Mouse (Mus musculus): ENCODE results near the gene Ooep. TPM values are rescaled to one million over a fixed set of nuclear protein-coding genes. Genes with fewer than 3 reads are reported as not detected.
A peak's percentile ranks its signal among the peaks of the same experiment; 100 is the strongest.

Ooep gene
- polyA plus RNA-seq, 1 experiment, result not detected

- TF ChIP-seq CTCF (IDR thresholded peaks at IDR 0.05; ENCODE audit: low read depth, low read length) (no peak), POLR2A (IDR thresholded peaks at IDR 0.05; ENCODE audit: borderline replicate concordance, low read depth, low read length) (no peak)
- H3K4me3 ChIP-seq (ENCODE audit: insufficient read depth, low read length), result no peak overlapping the region
- H3K27ac ChIP-seq (ENCODE audit: insufficient read depth, low read depth, low read length), result no peak overlapping the region
- H3K4me1 ChIP-seq (ENCODE audit: control insufficient read depth, insufficient read depth, low read length), result no peaks in the 10 kb centered on the region
Observed at GRCm38 (mm10) chr9:78389981-78390380, 11.5 kb upstream of the Ooep start.

DNA sequence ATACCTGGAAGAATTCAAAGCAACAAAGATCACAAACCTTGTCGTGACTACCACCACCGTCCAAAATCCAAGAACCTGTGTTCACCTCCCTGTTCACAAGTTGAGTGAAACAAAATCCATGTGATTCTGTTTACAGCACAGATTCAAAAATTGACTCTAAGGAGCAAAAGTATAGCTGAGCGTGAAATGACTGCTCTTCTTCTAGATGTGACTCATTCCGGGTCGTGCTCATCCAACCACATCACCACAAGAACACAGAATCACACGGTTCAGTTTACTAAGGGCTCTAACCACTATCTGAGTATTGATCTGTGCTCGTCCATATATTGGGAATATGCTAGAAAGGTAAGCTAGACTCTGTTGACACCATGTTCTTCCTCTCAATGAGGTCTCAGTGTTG is 8.4 kb upstream of the Ooep start:
- Histone ChIP-seq H3K27ac (ENCODE audit: insufficient read depth, low read depth, low read length) (no peak overlapping the region), H3K4me3 (ENCODE audit: insufficient read depth, low read length) (no peak overlapping the region), H3K4me1 (ENCODE audit: control insufficient read depth, insufficient read depth, low read length) (no peaks in the 10 kb centered on the region)
- TF ChIP-seq CTCF (IDR thresholded peaks at IDR 0.05; ENCODE audit: low read depth, low read length) (no peak), POLR2A (IDR thresholded peaks at IDR 0.05; ENCODE audit: borderline replicate concordance, low read depth, low read length) (no peak)

DNA sequence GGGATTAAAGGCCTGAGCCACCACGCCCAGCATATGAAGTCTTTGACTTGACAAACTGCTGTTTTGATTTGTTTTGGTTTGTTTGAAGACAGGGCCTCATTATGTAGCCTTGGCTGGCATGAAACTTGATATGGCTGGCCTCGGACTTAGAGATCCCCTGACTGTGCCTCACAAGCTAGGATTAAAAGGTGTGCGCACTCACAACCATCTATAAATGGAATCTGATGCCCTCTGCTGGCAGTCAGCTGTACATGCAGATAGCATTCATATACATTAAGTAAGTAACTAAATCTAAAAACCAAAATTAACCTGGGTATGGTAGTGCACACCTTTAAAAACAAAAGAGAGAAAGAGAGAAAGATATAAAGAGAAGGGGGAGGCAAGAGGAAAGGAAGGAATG is 7.4 kb upstream of the Ooep start:
- Histone ChIP-seq H3K27ac (ENCODE audit: insufficient read depth, low read depth, low read length) (no peak overlapping the region), H3K4me1 (ENCODE audit: control insufficient read depth, insufficient read depth, low read length) (no peaks in the 10 kb centered on the region), H3K4me3 (ENCODE audit: insufficient read depth, low read length) (no peak overlapping the region)
- TF ChIP-seq POLR2A (IDR thresholded peaks at IDR 0.05; ENCODE audit: borderline replicate concordance, low read depth, low read length) (no peak), CTCF (IDR thresholded peaks at IDR 0.05; ENCODE audit: low read depth, low read length) (peak; percentile 40; the same call in 1 of the 2 replicates)

GRCm38 (mm10) chr9:78377546-78377945 is 979 bp downstream of the Ooep start:
- Histone ChIP-seq H3K4me3 (ENCODE audit: insufficient read depth, low read length) (no peak overlapping the region), H3K4me1 (ENCODE audit: control insufficient read depth, insufficient read depth, low read length) (no peaks in the 10 kb centered on the region; the same call in 1 of the 2 replicates), H3K27ac (ENCODE audit: insufficient read depth, low read depth, low read length) (no peak overlapping the region)
- TF ChIP-seq POLR2A (IDR thresholded peaks at IDR 0.05; ENCODE audit: borderline replicate concordance, low read depth, low read length) (no peak), CTCF (IDR thresholded peaks at IDR 0.05; ENCODE audit: low read depth, low read length) (no peak)

DNA sequence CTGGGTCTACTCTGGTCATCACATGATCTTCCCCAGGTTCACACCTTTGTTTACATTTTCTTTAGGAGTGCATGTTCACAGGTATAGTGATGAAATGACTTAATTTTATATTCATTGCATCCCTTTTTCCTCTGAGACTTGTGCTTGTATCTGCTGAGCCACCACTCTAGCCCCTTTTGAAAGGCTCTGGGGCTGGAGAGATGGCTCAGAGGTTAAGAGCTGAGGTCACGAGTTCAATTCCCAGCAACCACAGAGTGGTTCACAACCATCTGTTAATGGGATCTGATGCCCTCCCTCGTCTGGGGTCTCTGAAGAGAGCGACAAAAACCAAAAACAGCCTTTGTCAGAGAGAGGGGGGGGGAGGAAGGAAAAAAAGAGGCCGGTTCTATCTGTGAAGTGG is 3.0 kb downstream of the Ooep start:
- Histone ChIP-seq H3K4me3 (ENCODE audit: insufficient read depth, low read length) (no peak overlapping the region), H3K4me1 (ENCODE audit: control insufficient read depth, insufficient read depth, low read length) (no peaks in the 10 kb centered on the region; the same call in 1 of the 2 replicates), H3K27ac (ENCODE audit: insufficient read depth, low read depth, low read length) (no peak overlapping the region)
- TF ChIP-seq POLR2A (IDR thresholded peaks at IDR 0.05; ENCODE audit: borderline replicate concordance, low read depth, low read length), result no peak
- no peak for TF ChIP-seq CTCF (IDR thresholded peaks at IDR 0.05; ENCODE audit: low read depth, low read length)

DNA sequence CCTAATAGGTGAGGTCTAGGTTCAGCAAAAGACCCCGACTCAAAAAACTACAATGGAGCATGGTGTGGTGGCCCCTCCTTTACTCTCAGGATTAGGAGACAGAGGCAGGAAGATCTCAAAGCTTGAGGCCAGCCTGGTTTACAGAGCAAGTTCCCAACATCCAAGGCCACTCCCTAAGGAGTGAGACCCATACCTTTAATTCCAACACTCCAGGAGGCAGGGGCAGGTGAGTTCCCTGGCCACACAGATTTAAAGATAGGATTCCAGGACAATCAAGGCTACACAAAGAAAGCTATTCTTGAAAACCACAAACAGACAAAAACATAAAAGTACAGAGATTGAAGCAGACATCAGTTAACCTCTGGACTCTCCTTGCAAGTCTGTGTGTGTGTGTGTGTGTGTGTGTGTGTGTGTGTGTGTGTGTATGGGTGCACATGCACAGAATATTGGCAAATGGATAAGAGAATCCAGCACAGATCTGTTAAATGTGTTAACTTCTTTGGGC is 3.6 kb downstream of the Ooep start:
- Histone ChIP-seq H3K4me3 (ENCODE audit: insufficient read depth, low read length) (no peak overlapping the region), H3K27ac (ENCODE audit: insufficient read depth, low read depth, low read length) (no peak overlapping the region), H3K4me1 (ENCODE audit: control insufficient read depth, insufficient read depth, low read length) (no peaks in the 10 kb centered on the region; the same call in 1 of the 2 replicates)
- TF ChIP-seq POLR2A (IDR thresholded peaks at IDR 0.05; ENCODE audit: borderline replicate concordance, low read depth, low read length), result no peak
- no peak for TF ChIP-seq CTCF (IDR thresholded peaks at IDR 0.05; ENCODE audit: low read depth, low read length)

- no peak overlapping the region for H3K27ac ChIP-seq (ENCODE audit: insufficient read depth, low read depth, low read length)
- no peak for TF ChIP-seq POLR2A (IDR thresholded peaks at IDR 0.05; ENCODE audit: borderline replicate concordance, low read depth, low read length)
- no peak for TF ChIP-seq CTCF (IDR thresholded peaks at IDR 0.05; ENCODE audit: low read depth, low read length)
- no peak overlapping the region for H3K4me3 ChIP-seq (ENCODE audit: insufficient read depth, low read length)
- no peaks in the 10 kb centered on the region; the same call in 1 of the 2 replicates for H3K4me1 ChIP-seq (ENCODE audit: control insufficient read depth, insufficient read depth, low read length)
Observed at GRCm38 (mm10) chr9:78374397-78374796, 4.1 kb downstream of the Ooep start.

- Histone ChIP-seq H3K4me1 (ENCODE audit: control insufficient read depth, insufficient read depth, low read length) (no peaks in the 10 kb centered on the region; the same call in 1 of the 2 replicates), H3K4me3 (ENCODE audit: insufficient read depth, low read length) (no peak overlapping the region), H3K27ac (ENCODE audit: insufficient read depth, low read depth, low read length) (no peak overlapping the region)
- TF ChIP-seq POLR2A (IDR thresholded peaks at IDR 0.05; ENCODE audit: borderline replicate concordance, low read depth, low read length), result no peak
- TF ChIP-seq CTCF (IDR thresholded peaks at IDR 0.05; ENCODE audit: low read depth, low read length), result no peak
Observed at GRCm38 (mm10) chr9:78372827-78373504, 5.6 kb downstream of the Ooep start.

DNA sequence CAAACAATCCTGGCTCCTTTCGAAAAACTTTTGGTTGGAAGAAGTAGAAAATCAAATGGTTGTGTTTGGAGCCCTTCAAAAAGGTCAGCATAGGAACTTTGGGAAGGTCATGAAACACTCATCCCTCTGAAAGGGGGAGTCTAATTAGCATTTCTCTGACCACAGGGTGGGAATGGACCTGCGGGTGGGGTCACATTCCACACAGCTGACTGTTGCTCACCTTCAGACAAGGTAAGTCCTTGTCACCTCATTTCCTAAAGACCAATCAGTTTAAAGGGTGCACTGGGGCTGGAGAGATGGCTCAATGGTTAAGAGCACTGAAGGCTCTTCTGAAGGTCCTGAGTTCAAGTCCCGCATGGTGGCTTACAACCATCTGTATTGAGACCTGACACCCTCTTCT is 7.1 kb downstream of the Ooep start:
- Histone ChIP-seq H3K27ac (ENCODE audit: insufficient read depth, low read depth, low read length) (no peak overlapping the region), H3K4me1 (ENCODE audit: control insufficient read depth, insufficient read depth, low read length) (no peaks in the 10 kb centered on the region), H3K4me3 (ENCODE audit: insufficient read depth, low read length) (no peak overlapping the region)
- TF ChIP-seq POLR2A (IDR thresholded peaks at IDR 0.05; ENCODE audit: borderline replicate concordance, low read depth, low read length), result no peak
- TF ChIP-seq CTCF (IDR thresholded peaks at IDR 0.05; ENCODE audit: low read depth, low read length), result no peak

GRCm38 (mm10) chr9:78369786-78370185 is 8.7 kb downstream of the Ooep start:
- Histone ChIP-seq H3K4me1 (ENCODE audit: control insufficient read depth, insufficient read depth, low read length) (no peaks in the 10 kb centered on the region), H3K27ac (ENCODE audit: insufficient read depth, low read depth, low read length) (no peak overlapping the region), H3K4me3 (ENCODE audit: insufficient read depth, low read length) (no peak overlapping the region)
- no peak for TF ChIP-seq POLR2A (IDR thresholded peaks at IDR 0.05; ENCODE audit: borderline replicate concordance, low read depth, low read length)
- TF ChIP-seq CTCF (IDR thresholded peaks at IDR 0.05; ENCODE audit: low read depth, low read length), result no peak
